16 mouse cellular contexts compared by ENCODE assay signal in the genomic region with DNA sequence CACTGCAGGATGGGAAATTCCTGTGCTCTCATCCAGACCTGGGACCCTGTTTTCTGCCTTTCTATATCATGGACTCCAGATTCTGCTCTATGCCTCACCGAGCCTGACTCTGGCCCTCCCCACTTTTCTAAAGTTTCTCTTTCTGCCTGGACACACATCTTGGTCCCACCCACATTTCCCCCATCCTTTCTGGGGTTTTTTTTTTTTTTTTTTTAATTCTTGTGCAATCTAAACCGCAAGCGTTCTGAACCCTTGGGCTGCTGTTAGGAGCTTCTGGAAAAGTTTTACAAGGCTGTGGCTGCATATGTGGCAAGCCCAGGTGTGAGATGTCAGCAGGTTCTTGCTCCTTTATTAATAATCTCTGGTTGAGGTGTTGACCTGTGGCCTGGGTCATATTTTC. TPM values are rescaled to one million over a fixed set of nuclear protein-coding genes. Genes with fewer than 3 reads are reported as not detected.
"Had no signal": no experiment of that assay in that cellular context is flagged by ENCODE, and none has a peak within 500 bp of the region (broad histone marks: within the 10 kb centered on the region; RNA-seq: fewer than 3 reads in every experiment).

No protein-coding gene starts in this region.

- ATAC-seq: intestine, embryonic 15.5 days; liver, postnatal 0 days; midbrain, embryonic 16.5 days had no signal

- H3K36me3 ChIP-seq: intestine, embryonic 15.5 days; kidney, embryonic 15.5 days; limb, embryonic 12.5 days; liver, embryonic 13.5 days; lung, embryonic 15.5 days; stomach, embryonic 15.5 days had no signal

- DNase-seq: kidney, adult 18-20 months; kidney, postnatal 25 days; liver; liver, embryonic 13.5 days; liver, postnatal 0 days; right cerebral cortex, postnatal 14 days; thymus, adult 2 months; thymus, postnatal 25 days had no signal

- H3K4me3 ChIP-seq: intestine, embryonic 15.5 days; kidney, embryonic 15.5 days; limb, embryonic 12.5 days; liver, embryonic 13.5 days; lung, embryonic 15.5 days; megakaryocyte, embryonic 14.5 days; stomach, embryonic 15.5 days had no signal

- H3K4me2 ChIP-seq: intestine, embryonic 15.5 days; kidney, embryonic 15.5 days; limb, embryonic 12.5 days; liver, embryonic 13.5 days; lung, embryonic 15.5 days; midbrain, embryonic 11.5 days; stomach, embryonic 15.5 days had no signal

- H3K9me3 ChIP-seq: intestine, embryonic 15.5 days; kidney, embryonic 15.5 days; liver, embryonic 13.5 days; lung, embryonic 15.5 days; megakaryocyte, embryonic 14.5 days; stomach, embryonic 15.5 days had no signal

- H3K9ac ChIP-seq: intestine, embryonic 15.5 days; kidney, embryonic 15.5 days; limb, embryonic 12.5 days; liver, embryonic 13.5 days; liver, postnatal 0 days; lung, embryonic 15.5 days; stomach, embryonic 15.5 days had no signal

- H3K27ac ChIP-seq: intestine, embryonic 15.5 days; kidney, embryonic 15.5 days; limb, embryonic 12.5 days; liver, embryonic 13.5 days; lung, embryonic 15.5 days; stomach, embryonic 15.5 days had no signal

RNA-seq across cellular contexts. Expression of gene Slc6a20a, which starts 5.0 kb away (rescaled TPM):
- polyA plus RNA-seq: limb, embryonic 12.5 days had no signal
